Mouse (Mus musculus) intestine, embryonic 14.5 days (tissue): ENCODE measurements around the gene Dock8. TPM values are rescaled to one million over a fixed set of nuclear protein-coding genes. Genes with fewer than 3 reads are reported as not detected.

Source experiments
- ATAC-seq: fragments of 200-750 bp; cut with Nextera tagmentation; replicated peaks from 2 replicates; pipeline ENCODE4 v1.8.0; 2017; ENCODE audit warnings: low read depth, moderate number of reproducible peaks, moderate TSS enrichment, moderate library complexity; ENCODE audit not compliant: low FRiP score, low TSS enrichment
- DNase-seq: peaks from one replicate; pipeline ENCODE4 v3.0.0-alpha.2; 2018; ENCODE audit warnings: low spot score
- H3K27ac ChIP-seq: fragments of 300-500 bp; sonication (generic); 2 replicates; pipeline ENCODE4 v1.5.1; 2014; ENCODE audit warnings: low read depth, mild to moderate bottlenecking, control low read depth
- H3K27me3 ChIP-seq: fragments of 300-500 bp; sonication (generic); replicated peaks from 2 replicates; pipeline ENCODE4 v1.6.1; 2014; ENCODE audit warnings: low read length, control low read depth; ENCODE audit not compliant: control insufficient read depth, insufficient read depth
- H3K36me3 ChIP-seq: fragments of 300-500 bp; sonication (generic); 2 replicates; pipeline ENCODE4 v1.6.1; 2014; ENCODE audit warnings: low read length, control low read depth; ENCODE audit not compliant: control insufficient read depth, insufficient read depth
- H3K4me1 ChIP-seq: fragments of 300-500 bp; sonication (generic); replicated peaks from 2 replicates; pipeline ENCODE4 v1.6.1; 2014; ENCODE audit warnings: low read length, control low read depth, mixed read lengths; ENCODE audit not compliant: control insufficient read depth, insufficient read depth
- H3K4me2 ChIP-seq: fragments of 300-500 bp; sonication (generic); 2 replicates; pipeline ENCODE4 v1.6.1; 2014; ENCODE audit warnings: low read length
- H3K4me3 ChIP-seq: fragments of 300-500 bp; sonication (generic); 2 replicates; pipeline ENCODE4 v1.5.1; 2014; ENCODE audit warnings: low read depth, low read length, control low read depth, mixed read lengths
- H3K9ac ChIP-seq: fragments of 300-500 bp; sonication (generic); 2 replicates; pipeline ENCODE4 v1.6.1; 2014; ENCODE audit warnings: mild to moderate bottlenecking, low read length
- H3K9me3 ChIP-seq: fragments of 300-500 bp; sonication (generic); 2 replicates; pipeline ENCODE4 v1.6.1; 2016; ENCODE audit warnings: low read length, control low read depth; ENCODE audit not compliant: control insufficient read depth
- WGBS: fragments of 180-500 bp; shearing (Covaris S2); extraction: QIAGEN DNeasy Blood & Tissue Kit; methylation state at CpG from one replicate; pipeline ENCODE4 v1.1.7; 2014; 5-methylcytosine and 5-hydroxymethylcytosine counted together
- polyA plus RNA-seq: library from polyadenylated mRNA; unstranded; fragments of >200 nt; fragmentation: Nextera tagmentation; extraction: Ambion mirVana; gene quantifications from 2 replicates; pipeline ENCODE4 v1.2.1, GENCODE M21; 2014

The Dock8 gene
- polyA plus RNA-seq, 1 experiment from 2014 or later = 4.5 TPM

- no peaks in the 10 kb centered on the region for H3K4me1 ChIP-seq
- no peak overlapping the region for H3K4me3 ChIP-seq
- DNase-seq (no peak), ATAC-seq (no peak)
- no peaks in the 10 kb centered on the region for H3K27me3 ChIP-seq
- WGBS = 65% methylated on average over 8 of the region's 8 CpGs
- no peak overlapping the region for H3K27ac ChIP-seq
- no peaks in the 10 kb centered on the region for H3K9me3 ChIP-seq
- no peak overlapping the region for H3K4me2 ChIP-seq
- no peaks in the 10 kb centered on the region for H3K36me3 ChIP-seq
- H3K9ac ChIP-seq = no peak overlapping the region
These were observed 78.8 kb downstream of the Dock8 start for GRCm38 (mm10) chr19:25078130-25078529.

GRCm38 (mm10) chr19:25080166-25080565 lies 80.8 kb downstream of the Dock8 start:
- Histone ChIP-seq H3K9ac (no peak overlapping the region), H3K27ac (no peak overlapping the region), H3K4me2 (no peak overlapping the region), H3K9me3 (no peaks in the 10 kb centered on the region), H3K4me1 (no peaks in the 10 kb centered on the region), H3K36me3 (no peaks in the 10 kb centered on the region), H3K27me3 (no peaks in the 10 kb centered on the region), H3K4me3 (no peak overlapping the region)
- 87% methylated on average over 5 of the region's 5 CpGs for WGBS
- ATAC-seq (no peak), DNase-seq (no peak)

- DNase-seq (no peak), ATAC-seq (no peak)
- Histone ChIP-seq H3K27me3 (no peaks in the 10 kb centered on the region), H3K4me3 (no peak overlapping the region), H3K9me3 (no peaks in the 10 kb centered on the region), H3K4me2 (no peak overlapping the region), H3K27ac (no peak overlapping the region), H3K36me3 (no peaks in the 10 kb centered on the region), H3K4me1 (0 out of 2 replicates have a peak, but pooled peaks cover 3% of the 10 kb centered on the region), H3K9ac (no peak overlapping the region)
- WGBS = 74% methylated on average over 2 of the region's 2 CpGs
These were observed 83.5 kb downstream of the Dock8 start for GRCm38 (mm10) chr19:25082839-25083238.

GRCm38 (mm10) chr19:25087181-25087580 lies 87.8 kb downstream of the Dock8 start:
- Histone ChIP-seq H3K9me3 (no peaks in the 10 kb centered on the region), H3K27me3 (no peaks in the 10 kb centered on the region), H3K9ac (no peak overlapping the region), H3K4me3 (no peak overlapping the region), H3K36me3 (no peaks in the 10 kb centered on the region), H3K4me1 (0 out of 2 replicates have a peak, but pooled peaks cover 3% of the 10 kb centered on the region), H3K27ac (no peak overlapping the region), H3K4me2 (no peak overlapping the region)
- 48% methylated on average over 7 of the region's 7 CpGs for WGBS
- DNase-seq (no peak), ATAC-seq (no peak)

GRCm38 (mm10) chr19:25089746-25090145 lies 90.4 kb downstream of the Dock8 start:
- DNase-seq (no peak), ATAC-seq (no peak)
- no peaks in the 10 kb centered on the region for H3K36me3 ChIP-seq
- H3K4me2 ChIP-seq = no peak overlapping the region
- H3K27me3 ChIP-seq = no peaks in the 10 kb centered on the region
- 86% methylated on average over 7 of the region's 7 CpGs for WGBS
- H3K9me3 ChIP-seq = no peaks in the 10 kb centered on the region
- no peak overlapping the region for H3K9ac ChIP-seq
- 0 out of 2 replicates have a peak, but pooled peaks cover 3% of the 10 kb centered on the region for H3K4me1 ChIP-seq
- H3K4me3 ChIP-seq = no peak overlapping the region
- no peak overlapping the region for H3K27ac ChIP-seq

- no peak for DNase-seq
- 30% methylated on average over 3 of the region's 3 CpGs for WGBS
- no peak overlapping the region for H3K4me3 ChIP-seq
- H3K27ac ChIP-seq = no peak overlapping the region
- H3K36me3 ChIP-seq = no peaks in the 10 kb centered on the region
- ATAC-seq = no peak
- no peaks in the 10 kb centered on the region for H3K9me3 ChIP-seq
- no peak overlapping the region for H3K9ac ChIP-seq
- no peaks in the 10 kb centered on the region; the same call in 1 of the 2 replicates for H3K4me1 ChIP-seq
- no peak overlapping the region for H3K4me2 ChIP-seq
- no peaks in the 10 kb centered on the region for H3K27me3 ChIP-seq
These were observed 95.8 kb downstream of the Dock8 start for GRCm38 (mm10) chr19:25095135-25095534.

GRCm38 (mm10) chr19:25096316-25096715 lies 97.0 kb downstream of the Dock8 start:
- no peak overlapping the region for H3K4me2 ChIP-seq
- no peak overlapping the region for H3K27ac ChIP-seq
- no peaks in the 10 kb centered on the region; the same call in 1 of the 2 replicates for H3K4me1 ChIP-seq
- H3K27me3 ChIP-seq = no peaks in the 10 kb centered on the region
- H3K9me3 ChIP-seq = no peaks in the 10 kb centered on the region
- no peaks in the 10 kb centered on the region for H3K36me3 ChIP-seq
- DNase-seq (no peak), ATAC-seq (no peak)
- H3K9ac ChIP-seq = no peak overlapping the region
- 76% methylated on average over 9 of the region's 9 CpGs for WGBS
- no peak overlapping the region for H3K4me3 ChIP-seq

GRCm38 (mm10) chr19:25096986-25097385 lies 97.7 kb downstream of the Dock8 start:
- no peaks in the 10 kb centered on the region for H3K9me3 ChIP-seq
- DNase-seq (no peak), ATAC-seq (no peak)
- no peak overlapping the region for H3K4me2 ChIP-seq
- 57% methylated on average over 4 of the region's 4 CpGs for WGBS
- no peaks in the 10 kb centered on the region for H3K36me3 ChIP-seq
- no peak overlapping the region for H3K4me3 ChIP-seq
- no peak overlapping the region for H3K9ac ChIP-seq
- H3K27me3 ChIP-seq = no peaks in the 10 kb centered on the region
- no peak overlapping the region for H3K27ac ChIP-seq
- no peaks in the 10 kb centered on the region; the same call in 1 of the 2 replicates for H3K4me1 ChIP-seq

GRCm38 (mm10) chr19:25097506-25097905 lies 98.2 kb downstream of the Dock8 start:
- no peak overlapping the region for H3K4me3 ChIP-seq
- H3K36me3 ChIP-seq = no peaks in the 10 kb centered on the region
- WGBS = 53% methylated on average over 7 of the region's 7 CpGs
- ATAC-seq (no peak), DNase-seq (no peak)
- H3K4me2 ChIP-seq = no peak overlapping the region
- no peaks in the 10 kb centered on the region for H3K27me3 ChIP-seq
- no peaks in the 10 kb centered on the region for H3K9me3 ChIP-seq
- H3K4me1 ChIP-seq = no peaks in the 10 kb centered on the region; the same call in 1 of the 2 replicates
- no peak overlapping the region for H3K9ac ChIP-seq
- no peak overlapping the region for H3K27ac ChIP-seq
